Mouse (Mus musculus) lung, adult 2 months (tissue): ENCODE data around the gene 2900011O08Rik. TPM values are rescaled to one million over a fixed set of nuclear protein-coding genes. Genes with fewer than 3 reads are reported as not detected.

ENCODE experiments used
- DNase-seq: peaks from one replicate; pipeline ENCODE4 v3.0.0; 2022
- H3K4me1 ChIP-seq: fragments of 200-500 bp; 2 replicates; pipeline ENCODE4 v1.6.1; 2011; ENCODE audit warnings: low read length; ENCODE audit not compliant: control insufficient read depth, insufficient read depth
- H3K4me3 ChIP-seq: fragments of 200-500 bp; replicated peaks from 2 replicates; pipeline ENCODE3; 2011; ENCODE audit warnings: low read depth, mild to moderate bottlenecking, control low read depth, low read length; ENCODE audit errors: extremely low read depth
- CTCF ChIP-seq: fragments of 200-500 bp; IDR thresholded peaks from 2 replicates; pipeline ENCODE4 v1.5.1; 2011; ENCODE audit warnings: mild to moderate bottlenecking, low read length, control low read depth; ENCODE audit not compliant: insufficient read depth
- POLR2A ChIP-seq: fragments of 200-500 bp; IDR thresholded peaks from 2 replicates; pipeline ENCODE4 v1.6.1; 2011; ENCODE audit warnings: low read depth, mild to moderate bottlenecking, control low read depth, low read length, borderline replicate concordance; ENCODE audit errors: extremely low read depth
- WGBS: fragments of 180-500 bp; shearing (Covaris S2); methylation state at CpG from one replicate; pipeline ENCODE4 v1.1.7; 2018; 5-methylcytosine and 5-hydroxymethylcytosine counted together
- polyA plus RNA-seq: library from polyadenylated mRNA; depleted of rRNA; stranded (reverse); fragments of >200 nt; gene quantifications from 2 replicates; pipeline ENCODE4 v1.2.3, GENCODE M21; 2012

The 2900011O08Rik gene
- polyA plus RNA-seq, 1 experiment: 0.20 TPM

GRCm38 (mm10) chr16:14004170-14004569 lies 17.8 kb downstream of the 2900011O08Rik start:
- no peak for DNase-seq
- peak; percentile 39; the same call in 1 of the 2 replicates for TF ChIP-seq CTCF
- no peak for TF ChIP-seq POLR2A
- Histone ChIP-seq H3K4me1 (no peaks in the 10 kb centered on the region), H3K4me3 (no peak overlapping the region)
- WGBS: 32% methylated on average over 3 of the region's 3 CpGs

GRCm38 (mm10) chr16:14004726-14005125 lies 18.3 kb downstream of the 2900011O08Rik start:
- WGBS: 79% methylated on average over 2 of the region's 2 CpGs
- H3K4me3 ChIP-seq: no peak overlapping the region
- no peak for DNase-seq
- H3K4me1 ChIP-seq: no peaks in the 10 kb centered on the region
- no peak for TF ChIP-seq POLR2A
- no peak for TF ChIP-seq CTCF

GRCm38 (mm10) chr16:14005266-14005665 lies 18.9 kb downstream of the 2900011O08Rik start:
- H3K4me1 ChIP-seq: no peaks in the 10 kb centered on the region
- DNase-seq: no peak
- TF ChIP-seq POLR2A (no peak), CTCF (no peak)
- no peak overlapping the region for H3K4me3 ChIP-seq
- whole genome bisulfite sequencing: 68% methylated on average over 4 of the region's 4 CpGs

GRCm38 (mm10) chr16:14008081-14008480 lies 21.7 kb downstream of the 2900011O08Rik start:
- TF ChIP-seq POLR2A (no peak), CTCF (no peak)
- WGBS: 63% methylated on average over 2 of the region's 2 CpGs
- Histone ChIP-seq H3K4me1 (no peaks in the 10 kb centered on the region), H3K4me3 (no peak overlapping the region)
- no peak for DNase-seq

- DNase-seq: no peak
- TF ChIP-seq POLR2A (no peak), CTCF (no peak)
- no peak overlapping the region for H3K4me3 ChIP-seq
- H3K4me1 ChIP-seq: no peaks in the 10 kb centered on the region
These were observed 22.3 kb downstream of the 2900011O08Rik start for GRCm38 (mm10) chr16:14008708-14009107.

GRCm38 (mm10) chr16:14009966-14010365 lies 23.6 kb downstream of the 2900011O08Rik start:
- H3K4me3 ChIP-seq: no peak overlapping the region
- no peaks in the 10 kb centered on the region for H3K4me1 ChIP-seq
- no peak for DNase-seq
- no peak for TF ChIP-seq CTCF
- no peak for TF ChIP-seq POLR2A
- 91% methylated on average over 4 of the region's 4 CpGs for WGBS

- no peak for TF ChIP-seq POLR2A
- no peak for TF ChIP-seq CTCF
- no peaks in the 10 kb centered on the region for H3K4me1 ChIP-seq
- DNase-seq: no peak
- 82% methylated on average over 8 of the region's 8 CpGs for WGBS
- no peak overlapping the region for H3K4me3 ChIP-seq
These were observed 30.9 kb downstream of the 2900011O08Rik start for GRCm38 (mm10) chr16:14017306-14017705.

GRCm38 (mm10) chr16:14021166-14021822 lies 34.9 kb downstream of the 2900011O08Rik start:
- Histone ChIP-seq H3K4me1 (no peaks in the 10 kb centered on the region), H3K4me3 (no peak overlapping the region)
- 74% methylated on average over 3 of the region's 3 CpGs for WGBS
- DNase-seq: no peak
- TF ChIP-seq POLR2A (no peak), CTCF (no peak)

GRCm38 (mm10) chr16:14025091-14025990 lies 38.9 kb downstream of the 2900011O08Rik start:
- TF ChIP-seq CTCF (no peak), POLR2A (no peak)
- H3K4me3 ChIP-seq: no peak overlapping the region
- WGBS: 69% methylated on average over 2 of the region's 2 CpGs
- H3K4me1 ChIP-seq: no peaks in the 10 kb centered on the region
- no peak for DNase-seq
